Mouse (Mus musculus) bone marrow macrophage, adult 2 months (primary cell): ENCODE results near the gene Adamts4. TPM values are rescaled to one million over a fixed set of nuclear protein-coding genes. Genes with fewer than 3 reads are reported as not detected.

Experiments used
- H3K27ac ChIP-seq: 2 replicates; pipeline ENCODE4 v1.5.1; 2012; ENCODE audit warnings: low read depth, low read length; ENCODE audit not compliant: insufficient read depth
- H3K4me1 ChIP-seq: 2 replicates; pipeline ENCODE4 v1.6.1; 2012; ENCODE audit warnings: low read length; ENCODE audit not compliant: control insufficient read depth, insufficient read depth
- H3K4me3 ChIP-seq: 2 replicates; pipeline ENCODE4 v1.5.1; 2012; ENCODE audit warnings: mild to moderate bottlenecking, low read length, moderate library complexity; ENCODE audit not compliant: insufficient read depth
- CTCF ChIP-seq: IDR thresholded peaks from 2 replicates; pipeline ENCODE4 v1.5.1; 2012; ENCODE audit warnings: low read depth, mild to moderate bottlenecking, low read length, moderate library complexity
- POLR2A ChIP-seq: IDR thresholded peaks from 2 replicates; pipeline ENCODE4 v1.6.1; 2012; ENCODE audit warnings: mild to moderate bottlenecking, low read depth, low read length, borderline replicate concordance
- polyA plus RNA-seq: library from polyadenylated mRNA; stranded (reverse); fragments of >200 nt; gene quantifications from 2 replicates; pipeline ENCODE4 v1.2.4, GENCODE M21; 2012; ENCODE audit not compliant: missing spikeins, insufficient read depth, insufficient read length

Adamts4 gene
- polyA plus RNA-seq, 1 experiment, result not detected

GRCm38 (mm10) chr1:171230215-171230614 is 20.0 kb upstream of the Adamts4 start:
- TF ChIP-seq CTCF (no peak), POLR2A (no peak)
- peak overlapping the region; percentile 59; the same call in 1 of the 2 replicates for H3K4me3 ChIP-seq
- peak overlapping the region; percentile 76 for H3K27ac ChIP-seq
- H3K4me1 ChIP-seq, result peaks cover 47% of the 10 kb centered on the region

- Histone ChIP-seq H3K4me1 (peaks cover 45% of the 10 kb centered on the region), H3K4me3 (peak overlapping the region; percentile 77), H3K27ac (peak overlapping the region; percentile 98)
- TF ChIP-seq CTCF (no peak), POLR2A (no peak)
Measured at GRCm38 (mm10) chr1:171231844-171232243, 18.4 kb upstream of the Adamts4 start.

GRCm38 (mm10) chr1:171232348-171232747 is 17.9 kb upstream of the Adamts4 start:
- Histone ChIP-seq H3K27ac (peak overlapping the region; percentile 98), H3K4me1 (peaks cover 40% of the 10 kb centered on the region), H3K4me3 (peak overlapping the region; percentile 77)
- no peak for TF ChIP-seq POLR2A

- Histone ChIP-seq H3K27ac (peak overlapping the region; percentile 98), H3K4me1 (peaks cover 33% of the 10 kb centered on the region), H3K4me3 (peak overlapping the region; percentile 77)
- TF ChIP-seq CTCF, result no peak
Measured at GRCm38 (mm10) chr1:171232800-171233730, 17.2 kb upstream of the Adamts4 start.

GRCm38 (mm10) chr1:171234126-171234525 is 16.1 kb upstream of the Adamts4 start, which contains the start of gene Fcer1g:
Fcer1g (minus strand) TSS chr1:171234365.
- H3K4me1 ChIP-seq, result peaks cover 30% of the 10 kb centered on the region
- peak within 1 kb of the TSS; percentile 77 for H3K4me3 ChIP-seq
- peak within 1 kb of the TSS; percentile 98 for H3K27ac ChIP-seq
- no peak for TF ChIP-seq POLR2A
- TF ChIP-seq CTCF, result no peak

- no peak for TF ChIP-seq POLR2A
- TF ChIP-seq CTCF, result no peak
- peaks cover 30% of the 10 kb centered on the region for H3K4me1 ChIP-seq
- H3K27ac ChIP-seq, result peak overlapping the region; percentile 98
- H3K4me3 ChIP-seq, result peak overlapping the region; percentile 77
Measured at GRCm38 (mm10) chr1:171234538-171234937, 15.7 kb upstream of the Adamts4 start.

DNA sequence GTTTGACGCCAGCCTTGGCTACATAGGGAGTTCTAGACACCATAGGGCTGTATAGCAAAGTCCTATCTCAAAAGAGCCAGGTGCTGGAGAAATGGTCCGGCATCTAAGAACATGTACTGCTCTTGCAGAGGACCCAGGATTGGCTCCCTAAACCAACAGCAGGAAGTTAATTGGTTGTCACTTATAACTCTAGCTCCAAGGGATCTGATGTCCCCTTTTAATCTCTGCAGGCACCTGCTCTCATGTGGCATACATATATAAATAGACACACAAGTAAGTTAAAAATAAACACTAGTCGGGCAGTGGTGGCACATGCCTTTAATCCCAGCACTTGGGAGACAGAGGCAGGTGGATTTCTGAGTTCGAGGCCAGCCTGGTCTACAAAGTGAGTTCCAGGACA is 14.4 kb upstream of the Adamts4 start:
- Histone ChIP-seq H3K4me1 (peaks cover 18% of the 10 kb centered on the region), H3K27ac (peak overlapping the region; percentile 98), H3K4me3 (no peak overlapping the region)
- TF ChIP-seq POLR2A (no peak), CTCF (no peak)

DNA sequence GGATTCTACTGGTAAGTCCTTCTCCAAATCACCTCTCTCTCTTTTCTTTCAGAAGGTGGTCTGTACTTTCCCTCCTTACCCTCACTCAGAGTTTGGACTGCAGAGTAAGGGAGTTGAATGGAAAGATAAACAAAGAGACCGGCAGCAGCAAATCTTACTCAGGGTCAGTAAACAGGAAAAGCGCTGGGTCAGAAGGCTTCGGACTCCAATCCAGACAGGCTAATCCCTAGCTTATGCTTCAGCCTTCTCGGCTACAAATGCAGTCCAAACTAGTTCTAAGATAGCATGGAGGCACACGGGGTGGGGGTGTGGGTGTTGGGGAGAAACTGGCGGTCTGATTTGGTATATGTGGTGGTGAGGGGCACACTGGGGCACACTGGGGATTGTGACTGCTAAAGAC is 12.8 kb upstream of the Adamts4 start:
- Histone ChIP-seq H3K27ac (no peak overlapping the region), H3K4me3 (no peak overlapping the region), H3K4me1 (peaks cover 17% of the 10 kb centered on the region)
- TF ChIP-seq POLR2A, result no peak
- TF ChIP-seq CTCF, result no peak

DNA sequence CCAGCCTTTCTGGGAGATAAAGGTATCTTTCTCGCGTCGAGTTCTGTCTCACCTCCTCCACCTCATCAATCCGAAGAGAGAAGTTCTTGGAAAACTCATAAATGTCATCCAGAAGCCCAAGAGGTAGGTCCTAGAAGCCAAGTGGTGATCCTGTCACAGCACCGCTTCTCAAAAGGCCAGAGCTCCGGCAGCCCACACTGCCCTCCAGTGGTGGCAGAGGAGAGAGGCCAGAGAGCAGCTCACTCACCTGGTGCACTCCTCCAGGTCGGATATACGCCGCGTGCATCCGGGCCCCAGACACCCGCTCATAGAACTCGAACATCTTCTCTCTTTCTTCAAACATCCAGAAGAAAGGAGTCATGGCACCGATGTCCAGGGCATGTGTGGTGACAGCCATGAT is 11.8 kb upstream of the Adamts4 start:
- TF ChIP-seq POLR2A (no peak), CTCF (peak; percentile 76)
- Histone ChIP-seq H3K27ac (no peak overlapping the region), H3K4me1 (peaks cover 17% of the 10 kb centered on the region), H3K4me3 (no peak overlapping the region)

DNA sequence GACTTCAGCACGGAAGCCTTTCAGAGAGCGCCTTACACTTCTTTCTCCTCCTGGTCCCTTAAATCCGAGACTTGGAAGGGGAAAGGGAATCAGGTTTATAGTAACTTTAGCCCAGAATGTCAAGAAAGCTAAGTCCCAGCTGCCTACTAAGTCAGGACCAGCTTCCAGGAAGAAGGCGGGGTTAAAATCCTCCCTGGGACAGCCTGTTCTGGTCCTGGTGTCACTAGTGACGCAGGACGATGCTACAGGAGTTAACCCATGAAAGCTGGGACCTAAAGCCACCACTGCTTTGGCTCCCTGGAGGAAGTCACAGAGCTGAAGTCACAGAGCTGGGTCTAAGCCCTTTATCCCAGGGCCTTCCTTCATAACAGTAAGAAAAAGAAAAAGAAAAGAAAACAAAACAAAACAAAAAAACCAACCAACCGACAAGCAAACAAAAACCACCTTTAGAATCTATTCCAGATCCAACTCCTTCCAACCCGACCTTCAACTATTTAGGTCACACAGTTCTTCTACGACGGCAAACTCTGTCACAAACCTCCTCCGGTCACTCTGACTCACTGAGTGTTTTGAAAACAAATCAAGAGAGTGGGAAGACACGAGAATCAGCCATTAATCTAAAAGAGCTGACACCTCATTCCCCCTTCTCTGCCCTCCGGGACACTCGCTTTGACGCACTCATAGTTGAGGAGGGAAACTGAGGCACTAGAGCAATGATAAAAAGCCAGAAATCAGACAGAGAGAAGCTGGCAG is 10.1 kb upstream of the Adamts4 start:
- no peak overlapping the region for H3K4me3 ChIP-seq
- peaks cover 13% of the 10 kb centered on the region for H3K4me1 ChIP-seq
- TF ChIP-seq POLR2A, result no peak
- TF ChIP-seq CTCF, result no peak
- H3K27ac ChIP-seq, result no peak overlapping the region
